Mouse (Mus musculus) hindbrain, embryonic 13.5 days (tissue): ENCODE results near the gene Arhgef1. TPM values are rescaled to one million over a fixed set of nuclear protein-coding genes. Genes with fewer than 3 reads are reported as not detected.

Experiments
- ATAC-seq: fragments of 200-750 bp; cut with Nextera tagmentation; 2 replicates; pipeline ENCODE4 v1.8.0; 2017; ENCODE audit warnings: moderate TSS enrichment; ENCODE audit not compliant: low FRiP score
- H3K27ac ChIP-seq: fragments of 300-500 bp; sonication (generic); 2 replicates; pipeline ENCODE4 v1.5.1; 2015; ENCODE audit warnings: inconsistent platforms, mild to moderate bottlenecking, moderate library complexity
- H3K27me3 ChIP-seq: fragments of 300-500 bp; sonication (generic); 2 replicates; pipeline ENCODE4 v1.6.1; 2015; ENCODE audit warnings: mild to moderate bottlenecking, inconsistent platforms
- H3K36me3 ChIP-seq: fragments of 300-500 bp; sonication (generic); 2 replicates; pipeline ENCODE4 v1.6.1; 2015; ENCODE audit warnings: mild to moderate bottlenecking, inconsistent platforms
- H3K4me1 ChIP-seq: fragments of 300-500 bp; sonication (generic); replicated peaks from 2 replicates; pipeline ENCODE4 v1.6.1; 2015; ENCODE audit warnings: inconsistent platforms
- H3K4me2 ChIP-seq: fragments of 300-500 bp; sonication (generic); 2 replicates; pipeline ENCODE4 v1.6.1; 2015; ENCODE audit warnings: inconsistent platforms, mild to moderate bottlenecking, moderate library complexity
- H3K4me3 ChIP-seq: fragments of 300-500 bp; sonication (generic); 2 replicates; pipeline ENCODE4 v1.5.1; 2015; ENCODE audit warnings: mild to moderate bottlenecking, inconsistent platforms
- H3K9ac ChIP-seq: fragments of 300-500 bp; sonication (generic); 2 replicates; pipeline ENCODE4 v1.6.1; 2015; ENCODE audit warnings: mild to moderate bottlenecking, inconsistent platforms
- H3K9me3 ChIP-seq: fragments of 300-500 bp; sonication (generic); 2 replicates; pipeline ENCODE4 v1.6.1; 2016; ENCODE audit warnings: inconsistent platforms
- WGBS: fragments of 180-500 bp; shearing (Covaris S2); methylation state at CpG from one replicate; pipeline ENCODE4 v1.1.7; 2015; 5-methylcytosine and 5-hydroxymethylcytosine counted together
- microRNA-seq: library from miRNA; unstranded; fragments of <30 nt; microRNA quantifications from one replicate; pipeline ENCODE4, GENCODE M21; 2016
- polyA plus RNA-seq: library from polyadenylated mRNA; unstranded; fragments of >200 nt; fragmentation: Nextera tagmentation; extraction: Ambion mirVana; gene quantifications from 2 replicates; pipeline ENCODE4 v1.2.1, GENCODE M21; 2015

The Arhgef1 gene
- polyA plus RNA-seq, 1 experiment from 2014 or later: 56.4 TPM

DNA sequence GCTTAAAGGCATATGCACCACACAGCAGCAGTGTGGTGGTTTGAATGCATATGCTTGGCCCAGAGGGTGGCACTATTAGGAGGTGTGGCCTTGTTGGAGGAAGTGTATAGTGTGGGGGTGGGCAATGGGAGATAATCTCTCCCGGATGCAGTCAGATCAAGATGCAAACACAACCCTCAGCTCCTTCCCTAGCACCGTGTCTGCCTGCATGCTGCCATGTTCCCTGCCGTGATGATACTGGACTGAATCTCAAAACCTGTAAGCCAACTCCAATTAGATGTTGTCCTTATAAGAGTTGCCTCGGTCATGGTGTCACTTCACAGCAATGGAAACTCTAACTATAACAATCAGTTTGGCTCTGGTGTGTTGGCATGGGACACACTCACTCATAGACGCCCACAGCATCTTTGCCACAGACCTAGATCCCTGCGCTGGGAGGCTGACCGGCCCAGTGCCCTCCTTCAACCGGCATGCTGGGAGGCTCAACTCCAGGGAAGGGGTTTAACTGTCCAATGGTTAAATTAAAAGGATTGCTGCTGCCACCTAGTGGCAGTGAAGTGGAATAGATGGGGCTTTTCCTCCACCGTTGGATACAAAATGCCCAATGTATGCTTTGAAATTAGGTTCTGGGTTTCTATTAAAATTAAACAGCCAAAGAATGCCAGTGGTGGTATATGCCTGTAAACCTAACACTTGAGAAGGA lies 72.3 kb downstream of the Arhgef1 start:
- 27% methylated on average over 9 of the region's 9 CpGs for WGBS

More for the DNA sequence above, 72.3 kb downstream of the Arhgef1 start:
- H3K27ac ChIP-seq: no peak overlapping the region
- H3K36me3 ChIP-seq: peaks cover 29% of the 10 kb centered on the region
- no peak overlapping the region for H3K9ac ChIP-seq
- no peak overlapping the region for H3K4me2 ChIP-seq
- H3K9me3 ChIP-seq: no peaks in the 10 kb centered on the region
- H3K27me3 ChIP-seq: no peaks in the 10 kb centered on the region
- no peak for ATAC-seq
- no peak overlapping the region for H3K4me3 ChIP-seq
- H3K4me1 ChIP-seq: peaks cover 13% of the 10 kb centered on the region

Small RNA genes within 50 kb of the gene (microRNA-seq; reads per million reads assigned to microRNA genes)
- gene Mir7046: 0.93 reads per million

Other genes with a start within 250 kb of the Arhgef1 start
- not detected in 2 replicates for gene Tex101, start 226.2 kb upstream of the Arhgef1 start, polyA plus RNA-seq
- gene BC049730, start 193.7 kb upstream of the Arhgef1 start, polyA plus RNA-seq: not detected in 2 replicates
- gene Gm4763, start 176.0 kb upstream of the Arhgef1 start, polyA plus RNA-seq: not detected in 2 replicates
- 0.17 TPM in 1 of 2 replicates, not detected in the other for gene Cd177, start 142.6 kb upstream of the Arhgef1 start, polyA plus RNA-seq
- gene Ceacam10, start 125.7 kb upstream of the Arhgef1 start, polyA plus RNA-seq: 0.31 TPM in 1 of 2 replicates, not detected in the other
- 36.3 and 38.4 TPM in 2 replicates for gene Gm9844, start 40.7 kb upstream of the Arhgef1 start, polyA plus RNA-seq
- not detected in 2 replicates for gene Lypd4, start 33.0 kb upstream of the Arhgef1 start, polyA plus RNA-seq
- 0.19 and 0.26 TPM in 2 replicates for gene Dmrtc2, start 32.9 kb upstream of the Arhgef1 start, polyA plus RNA-seq
- gene Rps19, start 18.5 kb upstream of the Arhgef1 start, polyA plus RNA-seq: 1,307 and 1,338 TPM in 2 replicates
- 0.35 and 0.38 TPM in 2 replicates for gene Cd79a, start 5.5 kb upstream of the Arhgef1 start, polyA plus RNA-seq
- 5.1 and 5.8 TPM in 2 replicates for gene Gm4881, start 41.6 kb downstream of the Arhgef1 start, polyA plus RNA-seq
- 220 and 226 TPM in 2 replicates for gene Rabac1, start 69.8 kb downstream of the Arhgef1 start, polyA plus RNA-seq
- gene Atp1a3, start 103.0 kb downstream of the Arhgef1 start, polyA plus RNA-seq: 253 and 258 TPM in 2 replicates
- gene Grik5, start 169.4 kb downstream of the Arhgef1 start, polyA plus RNA-seq: 16.1 and 18.0 TPM in 2 replicates
- 33.8 and 34.0 TPM in 2 replicates for gene Zfp574, start 169.7 kb downstream of the Arhgef1 start, polyA plus RNA-seq